Mouse (Mus musculus) C2C12 (cell line): ENCODE results near the gene Gpr27. TPM values are rescaled to one million over a fixed set of nuclear protein-coding genes. Genes with fewer than 3 reads are reported as not detected.
A peak's percentile ranks its signal among the peaks of the same experiment; 100 is the strongest.

ENCODE experiments used
- H3K27me3 ChIP-seq: one replicate; pipeline ENCODE4 v1.6.1; 2011; ENCODE audit not compliant: control insufficient read depth, insufficient read depth, insufficient read length
- H3K36me3 ChIP-seq: one replicate; pipeline ENCODE4 v1.6.1; 2011; ENCODE audit not compliant: control insufficient read depth, insufficient read depth
- H3K4me3 ChIP-seq: one replicate; pipeline ENCODE4 v1.5.1; 2011; ENCODE audit warnings: mild to moderate bottlenecking, control low read depth; ENCODE audit not compliant: poor library complexity, insufficient read depth, severe bottlenecking
- H3K79me2 ChIP-seq: one replicate; pipeline ENCODE4 v1.6.1; 2011; ENCODE audit not compliant: control insufficient read depth, insufficient read depth
- H3K79me3 ChIP-seq: one replicate; pipeline ENCODE4 v1.6.1; 2011; ENCODE audit warnings: low read depth, control low read depth
- H3ac ChIP-seq: one replicate; pipeline ENCODE3; 2011; ENCODE audit warnings: low read depth; ENCODE audit not compliant: control insufficient read depth, insufficient read length
- CEBPB ChIP-seq: IDR thresholded peaks from one replicate; pipeline ENCODE4 v1.6.1; 2011; ENCODE audit warnings: low read depth, mild to moderate bottlenecking, control low read depth, moderate library complexity
- CTCF ChIP-seq: IDR thresholded peaks from one replicate; pipeline ENCODE4 v1.5.1; 2011; ENCODE audit not compliant: control insufficient read depth, insufficient read depth, insufficient read length
- FOSL1 ChIP-seq: IDR thresholded peaks from one replicate; pipeline ENCODE4 v1.8.0; 2011; ENCODE audit warnings: mild to moderate bottlenecking, low read length; ENCODE audit not compliant: poor library complexity, insufficient read depth, severe bottlenecking
- MAX ChIP-seq: IDR thresholded peaks from one replicate; pipeline ENCODE4 v1.6.1; 2011; ENCODE audit warnings: mild to moderate bottlenecking, control low read depth
- MYOD1 ChIP-seq: IDR thresholded peaks from one replicate; pipeline ENCODE4 v1.6.1; 2011; ENCODE audit warnings: low read depth; ENCODE audit not compliant: control insufficient read depth, insufficient read length
- MYOG ChIP-seq: IDR thresholded peaks from one replicate; pipeline ENCODE4 v1.6.1; 2011; ENCODE audit not compliant: control insufficient read depth, insufficient read length; ENCODE audit errors: extremely low read depth
- USF1 ChIP-seq: IDR thresholded peaks from one replicate; pipeline ENCODE4 v1.6.1; 2011; ENCODE audit warnings: low read depth, mild to moderate bottlenecking, control low read depth, moderate library complexity
- polyA plus RNA-seq: library from polyadenylated mRNA; unstranded; fragments of >200 nt; fragmentation: generic; extraction: Trizol; gene quantifications from one replicate; pipeline ENCODE4 v1.2.1, GENCODE M21; 2012; ENCODE audit warnings: missing spikeins

The Gpr27 gene
- polyA plus RNA-seq, 1 experiment: not detected

DNA sequence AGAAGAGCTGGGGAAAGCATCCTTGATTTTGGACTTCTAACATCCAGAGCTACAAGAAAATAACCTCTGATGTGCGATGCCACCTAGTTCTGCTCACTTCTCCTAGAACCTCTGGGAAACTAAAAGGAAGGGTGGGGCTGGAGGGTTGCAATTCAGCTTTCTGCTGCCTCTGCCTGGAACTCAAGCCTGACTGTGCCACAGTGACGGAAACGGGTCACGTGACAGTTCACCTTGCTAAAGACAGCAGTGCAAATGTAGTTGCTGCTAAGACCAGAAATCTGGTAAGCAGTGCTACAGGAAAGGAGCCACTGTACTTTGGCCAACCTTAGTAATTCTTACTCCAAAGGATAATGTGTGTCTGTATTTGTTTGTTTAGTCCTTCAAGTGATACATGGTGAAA is 37.4 kb downstream of the Gpr27 start:
- Histone ChIP-seq H3K79me3 (no peaks in the 10 kb centered on the region), H3K4me3 (no peak overlapping the region), H3ac (no peak overlapping the region), H3K36me3 (no peaks in the 10 kb centered on the region), H3K27me3 (peaks cover 22% of the 10 kb centered on the region), H3K79me2 (no peaks in the 10 kb centered on the region)
- TF ChIP-seq USF1 (peak; percentile 24), MYOD1 (no peak)

DNA sequence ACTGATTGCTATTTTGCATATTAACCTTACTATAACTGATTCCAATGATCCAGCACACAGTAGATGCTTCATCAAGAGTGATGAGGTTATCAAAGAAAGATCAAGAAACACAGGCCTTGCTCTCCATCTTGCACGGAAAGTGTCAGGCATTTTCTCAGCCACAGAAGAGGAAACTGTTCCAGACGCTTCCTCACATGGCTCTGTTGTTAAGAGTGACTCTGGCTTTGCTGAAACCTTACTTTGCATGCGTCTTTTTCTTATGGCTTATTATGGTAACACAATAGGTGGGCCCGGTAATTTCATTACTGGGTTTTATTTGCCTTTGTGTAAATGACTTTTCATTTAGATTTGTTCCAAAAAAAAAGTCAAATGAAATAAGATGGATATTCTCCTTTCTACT is 39.4 kb downstream of the Gpr27 start:
- TF ChIP-seq FOSL1 (no peak), MYOG (no peak), MAX (no peak)
- Histone ChIP-seq H3ac (no peak overlapping the region), H3K79me2 (no peaks in the 10 kb centered on the region), H3K4me3 (no peak overlapping the region), H3K27me3 (peaks cover 10% of the 10 kb centered on the region), H3K79me3 (no peaks in the 10 kb centered on the region), H3K36me3 (no peaks in the 10 kb centered on the region)

DNA sequence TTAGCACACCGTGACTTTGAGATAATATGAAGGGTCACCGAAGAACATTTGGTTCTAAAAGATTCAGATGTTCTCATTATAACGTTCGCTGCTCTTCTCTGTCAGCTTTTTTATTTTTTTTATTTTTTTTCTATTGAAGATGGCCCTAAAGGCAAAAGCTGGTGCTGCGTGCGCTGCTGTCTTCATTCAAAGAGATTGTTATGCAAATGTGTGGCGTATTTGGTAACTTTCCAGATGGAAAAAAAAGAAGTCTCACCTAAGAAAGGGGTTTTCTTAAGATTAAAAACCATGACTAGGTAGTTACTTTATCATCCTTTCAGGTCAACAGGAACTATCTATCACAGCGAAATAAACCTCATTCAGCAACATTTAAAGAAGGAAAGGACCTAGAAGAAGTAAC is 40.2 kb downstream of the Gpr27 start:
- Histone ChIP-seq H3K79me2 (no peaks in the 10 kb centered on the region), H3K27me3 (peaks cover 9% of the 10 kb centered on the region), H3K79me3 (no peaks in the 10 kb centered on the region), H3K4me3 (no peak overlapping the region), H3K36me3 (no peaks in the 10 kb centered on the region), H3ac (no peak overlapping the region)
- TF ChIP-seq FOSL1: no peak
- TF ChIP-seq MAX: no peak
- TF ChIP-seq USF1: no peak
- no peak for TF ChIP-seq MYOD1
- TF ChIP-seq CEBPB: no peak
- TF ChIP-seq MYOG: no peak
- no peak for TF ChIP-seq CTCF

DNA sequence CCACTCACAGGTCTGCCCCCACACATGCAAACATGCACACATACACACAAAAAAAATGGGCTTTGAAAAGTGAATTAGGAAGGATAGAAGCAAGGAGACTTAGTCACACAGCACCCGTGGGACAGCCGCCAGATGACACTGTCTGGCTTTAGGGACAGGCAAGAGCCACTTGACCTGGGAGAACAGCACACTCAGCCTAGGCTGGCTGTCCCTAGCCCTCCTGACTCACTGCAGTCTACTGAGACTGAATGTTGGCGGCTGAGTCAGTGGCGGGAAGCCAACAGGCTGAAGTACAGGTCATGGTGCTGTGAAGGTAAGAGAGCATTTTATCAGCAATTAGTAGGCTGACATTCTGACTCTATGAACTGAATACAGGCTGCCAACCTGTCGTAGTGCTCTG is 42.2 kb downstream of the Gpr27 start:
- Histone ChIP-seq H3K27me3 (peaks cover 9% of the 10 kb centered on the region), H3K79me2 (no peaks in the 10 kb centered on the region), H3K79me3 (no peaks in the 10 kb centered on the region), H3ac (no peak overlapping the region), H3K4me3 (no peak overlapping the region), H3K36me3 (no peaks in the 10 kb centered on the region)
- TF ChIP-seq USF1 (no peak), MYOG (no peak), CTCF (no peak), CEBPB (no peak), MYOD1 (no peak), FOSL1 (no peak), MAX (no peak)

DNA sequence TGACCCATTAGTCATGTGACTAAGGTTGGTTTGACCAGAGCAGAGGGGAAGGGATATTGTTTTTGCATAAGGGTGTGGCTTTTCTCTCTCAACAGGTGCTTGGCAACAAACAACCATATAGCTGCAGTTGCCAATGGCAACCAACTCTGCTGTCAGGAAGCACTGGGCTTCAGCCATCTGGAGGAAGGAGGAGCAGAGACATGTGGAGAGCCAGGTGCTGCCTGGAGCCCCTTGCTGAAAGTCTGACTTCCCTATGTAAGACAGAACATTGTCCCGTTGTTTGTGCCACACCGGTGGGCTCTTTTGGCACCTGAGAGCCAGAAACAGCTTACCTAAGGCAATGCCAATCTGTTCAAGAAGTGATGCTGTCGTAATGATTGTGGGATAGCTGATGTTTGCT is 50.4 kb downstream of the Gpr27 start:
- Histone ChIP-seq H3K36me3 (no peaks in the 10 kb centered on the region), H3K79me2 (no peaks in the 10 kb centered on the region), H3K4me3 (no peak overlapping the region), H3K79me3 (no peaks in the 10 kb centered on the region), H3ac (no peak overlapping the region), H3K27me3 (peaks cover 6% of the 10 kb centered on the region)
- no peak for TF ChIP-seq CEBPB
- no peak for TF ChIP-seq MYOD1
- TF ChIP-seq MYOG: no peak
- no peak for TF ChIP-seq FOSL1
- TF ChIP-seq MAX: no peak
- TF ChIP-seq USF1: no peak
- no peak for TF ChIP-seq CTCF

Other genes starting within 250 kb of the Gpr27 start
- 25.9 TPM for gene Foxp1, start 170.0 kb upstream of the Gpr27 start, polyA plus RNA-seq
- gene Eif4e3, start 25.9 kb upstream of the Gpr27 start, polyA plus RNA-seq: 5.9 TPM
- 0.20 TPM for gene Gm20696, start 25.9 kb upstream of the Gpr27 start, polyA plus RNA-seq
- not detected for gene Prok2, start 33.7 kb downstream of the Gpr27 start, polyA plus RNA-seq